Mouse (Mus musculus) erythroid progenitor cell, adult 5-6 weeks (primary cell): ENCODE data around the gene Ocln. TPM values are rescaled to one million over a fixed set of nuclear protein-coding genes. Genes with fewer than 3 reads are reported as not detected.

Experiments
- ATAC-seq: replicated peaks from 2 replicates; pipeline ENCODE4 v1.8.0; 2016; ENCODE audit warnings: moderate number of reproducible peaks, mild to moderate bottlenecking, moderate TSS enrichment, inconsistent platforms; ENCODE audit not compliant: poor library complexity, low FRiP score, severe bottlenecking
- total RNA-seq, 2 experiments: library from RNA; stranded (forward) in 1 of 2; stranded (reverse) in 1 of 2; fragments of 150-400 nt in 1 of 2; fragments of 186-747, 209-891 nt in 1 of 2; gene quantifications; 2 replicates each; pipeline versions ENCODE4 v1.2.3 to v1.2.4; 2015 to 2017; ENCODE audit warnings: low replicate concordance in 2 of 2

The Ocln gene
- total RNA-seq, 2 experiments from 2014 or later = not detected

- ATAC-seq = no peak
These were observed 5.2 kb downstream of the Ocln start for GRCm38 (mm10) chr13:100547269-100547668.

GRCm38 (mm10) chr13:100545510-100545909 lies 7.0 kb downstream of the Ocln start:
- no peak for ATAC-seq

GRCm38 (mm10) chr13:100544220-100544662 lies 8.3 kb downstream of the Ocln start:
- no peak for ATAC-seq

- ATAC-seq = no peak
These were observed 9.3 kb downstream of the Ocln start for GRCm38 (mm10) chr13:100543011-100543767.

- no peak for ATAC-seq
These were observed 16.4 kb downstream of the Ocln start for GRCm38 (mm10) chr13:100536149-100536548.

- ATAC-seq = no peak
These were observed 19.6 kb downstream of the Ocln start for GRCm38 (mm10) chr13:100532788-100533365.

GRCm38 (mm10) chr13:100526649-100527038 lies 25.9 kb downstream of the Ocln start:
- ATAC-seq = no peak

GRCm38 (mm10) chr13:100525935-100526648 lies 26.4 kb downstream of the Ocln start:
- no peak for ATAC-seq

GRCm38 (mm10) chr13:100524896-100525295 lies 27.6 kb downstream of the Ocln start:
- ATAC-seq = no peak

GRCm38 (mm10) chr13:100523698-100524097 lies 28.8 kb downstream of the Ocln start:
- ATAC-seq = no peak

GRCm38 (mm10) chr13:100521724-100522591 lies 30.6 kb downstream of the Ocln start:
- no peak for ATAC-seq

GRCm38 (mm10) chr13:100519162-100519561 lies 33.4 kb downstream of the Ocln start:
- no peak for ATAC-seq

GRCm38 (mm10) chr13:100518191-100518590 lies 34.3 kb downstream of the Ocln start:
- ATAC-seq = no peak

GRCm38 (mm10) chr13:100517652-100518153 lies 34.8 kb downstream of the Ocln start:
- ATAC-seq = no peak

- no peak for ATAC-seq
These were observed 36.1 kb downstream of the Ocln start for GRCm38 (mm10) chr13:100516213-100517105.

GRCm38 (mm10) chr13:100512792-100513191 lies 39.7 kb downstream of the Ocln start:
- no peak for ATAC-seq

GRCm38 (mm10) chr13:100511860-100512364 lies 40.6 kb downstream of the Ocln start:
- no peak for ATAC-seq

GRCm38 (mm10) chr13:100511146-100511859 lies 41.2 kb downstream of the Ocln start:
- no peak; the same call in 1 of the 2 replicates for ATAC-seq
